Mouse (Mus musculus) lung, embryonic 16.5 days (tissue): ENCODE measurements at regions not wholly inside any gene's neighbourhood (a gene's known extent, or its start where the extent isn't known, plus 50 kb on each side); places are given as distances from the start of the nearest gene placed in this dataset.
A peak's percentile ranks its signal among the peaks of the same experiment; 100 is the strongest.

Source experiments
- ATAC-seq: fragments of 200-750 bp; cut with Nextera tagmentation; 2 replicates; pipeline ENCODE4 v1.8.0; 2017; ENCODE audit warnings: low read depth, mild to moderate bottlenecking, moderate library complexity
- H3K27ac ChIP-seq: fragments of 300-500 bp; sonication (generic); 2 replicates; pipeline ENCODE4 v1.5.1; 2014; ENCODE audit warnings: mild to moderate bottlenecking, control low read depth, low read length
- H3K27me3 ChIP-seq: fragments of 300-500 bp; sonication (generic); 2 replicates; pipeline ENCODE4 v1.6.1; 2014; ENCODE audit warnings: low read depth, low read length, mixed read lengths; ENCODE audit not compliant: control insufficient read depth, insufficient read depth
- H3K36me3 ChIP-seq: fragments of 300-500 bp; sonication (generic); 2 replicates; pipeline ENCODE4 v1.6.1; 2014; ENCODE audit warnings: low read length; ENCODE audit not compliant: control insufficient read depth, insufficient read depth
- H3K4me1 ChIP-seq: fragments of 300-500 bp; sonication (generic); replicated peaks from 2 replicates; pipeline ENCODE4 v1.6.1; 2014; ENCODE audit warnings: low read length, mixed read lengths; ENCODE audit not compliant: control insufficient read depth, insufficient read depth
- H3K4me2 ChIP-seq: fragments of 300-500 bp; sonication (generic); 2 replicates; pipeline ENCODE4 v1.6.1; 2014; ENCODE audit warnings: low read depth, low read length, control low read depth
- H3K4me3 ChIP-seq: fragments of 300-500 bp; sonication (generic); 2 replicates; pipeline ENCODE4 v1.5.1; 2014; ENCODE audit warnings: mild to moderate bottlenecking, low read length, control low read depth
- H3K9ac ChIP-seq: fragments of 300-500 bp; sonication (generic); 2 replicates; pipeline ENCODE4 v1.6.1; 2014; ENCODE audit warnings: low read length, control low read depth
- H3K9me3 ChIP-seq: fragments of 300-500 bp; sonication (generic); 2 replicates; pipeline ENCODE4 v1.6.1; 2016; ENCODE audit warnings: low read length; ENCODE audit not compliant: control insufficient read depth
- WGBS: fragments of 180-500 bp; shearing (Covaris S2); extraction: QIAGEN DNeasy Blood & Tissue Kit; methylation state at CpG from one replicate; pipeline ENCODE4 v1.1.7; 2014; 5-methylcytosine and 5-hydroxymethylcytosine counted together

- Histone ChIP-seq H3K4me3 (no peak overlapping the region), H3K9ac (no peak overlapping the region), H3K9me3 (no peaks in the 10 kb centered on the region), H3K27ac (no peak overlapping the region), H3K36me3 (no peaks in the 10 kb centered on the region), H3K27me3 (no peaks in the 10 kb centered on the region), H3K4me2 (no peak overlapping the region), H3K4me1 (no peaks in the 10 kb centered on the region)
- no peak for ATAC-seq
- WGBS, result 24% methylated on average over 6 of the region's 6 CpGs
Measured at GRCm38 (mm10) chr2:178959603-178960002, 482.6 kb upstream of the Cdh4 start.

DNA sequence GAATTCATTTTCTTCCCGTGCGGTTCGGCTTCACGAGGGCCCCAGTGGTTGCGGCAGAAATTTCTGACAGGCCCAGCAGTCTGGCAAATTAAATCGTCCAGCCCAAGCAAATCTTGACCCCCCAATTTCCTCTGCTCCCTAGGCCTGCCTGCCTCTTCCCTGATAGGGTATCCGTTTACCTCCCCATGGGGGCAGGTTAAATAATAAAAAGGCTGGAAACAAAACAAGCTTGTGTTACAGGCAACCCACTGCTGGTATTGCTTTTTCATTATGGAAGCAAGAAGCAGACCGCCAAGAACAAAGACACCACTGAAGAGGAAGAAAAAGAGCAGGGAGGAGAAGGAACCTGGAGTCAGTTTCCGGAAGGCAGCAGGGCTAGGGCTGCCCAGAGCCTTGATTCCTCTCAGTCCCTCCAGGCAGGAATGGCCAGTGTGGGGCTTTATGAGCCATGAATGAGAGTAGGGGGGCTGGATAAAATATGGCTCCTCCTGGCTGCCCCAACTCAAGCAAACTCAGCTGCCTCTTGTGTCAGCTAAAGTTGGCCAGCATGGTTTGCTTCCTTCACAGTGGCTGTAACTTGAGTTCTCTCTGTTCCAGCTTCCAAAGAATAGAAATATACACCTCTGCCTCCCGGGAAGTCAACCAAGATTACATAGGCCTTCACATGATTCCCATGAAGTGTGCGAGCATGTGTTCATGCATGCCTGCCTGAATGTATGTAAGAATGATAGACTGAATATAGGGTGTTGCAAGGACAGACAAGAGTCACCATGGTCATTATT, 474.5 kb upstream of the Cdh4 start:
- Histone ChIP-seq H3K27ac (no peak overlapping the region), H3K4me2 (no peak overlapping the region), H3K9ac (no peak overlapping the region), H3K9me3 (no peaks in the 10 kb centered on the region), H3K36me3 (no peaks in the 10 kb centered on the region), H3K4me1 (no peaks in the 10 kb centered on the region), H3K4me3 (no peak overlapping the region), H3K27me3 (no peaks in the 10 kb centered on the region)
- 83% methylated on average over 11 of the region's 11 CpGs for WGBS
- ATAC-seq, result no peak

DNA sequence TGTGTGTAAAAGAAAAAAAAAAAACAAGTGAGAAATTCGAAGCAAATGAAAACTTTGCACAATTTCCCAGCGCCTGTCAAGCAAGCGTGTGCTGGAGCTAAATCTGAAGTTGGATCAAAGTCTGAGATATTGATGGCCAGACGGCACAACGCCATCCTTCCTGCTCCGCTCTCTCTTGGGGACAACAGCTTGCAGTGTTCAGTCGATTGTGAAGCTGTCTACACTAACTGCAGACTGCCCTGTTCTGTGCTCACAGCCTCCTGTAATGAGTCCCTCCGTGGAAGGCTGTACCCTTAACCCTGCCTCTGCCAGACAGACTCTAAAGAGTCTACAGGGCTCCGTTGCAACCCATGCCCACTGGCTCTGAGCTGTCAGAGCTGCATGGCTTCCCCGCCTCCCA, 472.5 kb upstream of the Cdh4 start:
- Histone ChIP-seq H3K4me3 (no peak overlapping the region), H3K9me3 (no peaks in the 10 kb centered on the region), H3K4me1 (no peaks in the 10 kb centered on the region), H3K27me3 (no peaks in the 10 kb centered on the region), H3K9ac (no peak overlapping the region), H3K4me2 (no peak overlapping the region), H3K36me3 (no peaks in the 10 kb centered on the region), H3K27ac (no peak overlapping the region)
- ATAC-seq, result no peak
- WGBS, result 68% methylated on average over 10 of the region's 10 CpGs

- H3K4me2 ChIP-seq, result no peak overlapping the region
- ATAC-seq, result no peak
- 79% methylated on average over 4 of the region's 4 CpGs for WGBS
Measured at GRCm38 (mm10) chr2:178975366-178975765, 466.9 kb upstream of the Cdh4 start.

GRCm38 (mm10) chr2:178976046-178976445, 466.2 kb upstream of the Cdh4 start:
- Histone ChIP-seq H3K4me1 (no peaks in the 10 kb centered on the region), H3K9me3 (no peaks in the 10 kb centered on the region), H3K27ac (no peak overlapping the region), H3K4me2 (no peak overlapping the region), H3K27me3 (no peaks in the 10 kb centered on the region), H3K36me3 (no peaks in the 10 kb centered on the region), H3K4me3 (no peak overlapping the region), H3K9ac (no peak overlapping the region)
- no peak for ATAC-seq
- WGBS, result 65% methylated on average over 6 of the region's 6 CpGs

More at GRCm38 (mm10) chr2:178975366-178975765, 466.9 kb upstream of the Cdh4 start:
- Histone ChIP-seq H3K9me3 (no peaks in the 10 kb centered on the region), H3K36me3 (no peaks in the 10 kb centered on the region), H3K27ac (no peak overlapping the region), H3K27me3 (no peaks in the 10 kb centered on the region), H3K9ac (no peak overlapping the region), H3K4me1 (no peaks in the 10 kb centered on the region), H3K4me3 (no peak overlapping the region)

DNA sequence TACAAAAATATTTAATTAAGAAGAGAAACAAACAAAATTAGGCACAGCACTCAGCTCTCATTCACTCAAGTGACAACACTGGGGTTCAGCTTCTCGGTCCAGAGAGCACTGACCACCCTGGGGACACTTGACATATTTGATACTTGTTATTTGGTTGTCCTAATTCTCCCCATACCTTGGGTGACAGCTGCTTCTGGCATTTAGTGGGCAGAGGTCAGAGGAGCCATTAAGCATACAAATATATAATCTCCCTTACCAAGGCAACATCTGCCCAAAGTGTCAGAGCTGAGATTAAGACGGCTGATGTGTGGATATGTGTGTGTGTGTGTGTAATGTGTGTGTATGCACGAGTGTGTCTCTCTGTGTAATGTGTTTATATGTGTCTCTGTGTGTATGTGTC, 465.7 kb upstream of the Cdh4 start:
- no peak overlapping the region for H3K4me3 ChIP-seq
- no peak overlapping the region for H3K4me2 ChIP-seq
- no peak for ATAC-seq
- H3K4me1 ChIP-seq, result no peaks in the 10 kb centered on the region
- no peak overlapping the region for H3K27ac ChIP-seq
- WGBS, result 47% methylated on average over 3 of the region's 3 CpGs
- no peaks in the 10 kb centered on the region for H3K27me3 ChIP-seq
- no peaks in the 10 kb centered on the region for H3K36me3 ChIP-seq
- no peaks in the 10 kb centered on the region for H3K9me3 ChIP-seq
- no peak overlapping the region for H3K9ac ChIP-seq

DNA sequence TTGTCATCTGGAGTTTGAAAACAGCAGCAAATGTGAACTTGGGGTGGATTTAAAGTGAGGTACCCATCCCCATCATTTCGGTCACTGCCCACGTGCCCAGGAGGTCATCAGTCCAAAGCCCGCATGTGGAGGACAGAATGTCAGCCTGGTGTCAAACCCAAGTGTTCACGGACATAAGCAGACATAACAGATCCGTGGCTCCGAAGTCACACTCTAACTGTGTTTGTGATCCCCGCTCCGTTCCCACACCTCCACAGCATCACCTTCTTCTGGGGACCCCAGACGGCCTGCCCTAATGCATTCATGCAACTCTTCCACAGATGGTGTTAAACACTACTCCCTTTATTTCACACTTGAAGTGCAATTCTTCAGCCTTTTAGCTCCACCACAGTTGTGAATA, 462.8 kb upstream of the Cdh4 start:
- WGBS, result 85% methylated on average over 9 of the region's 9 CpGs
- ATAC-seq, result no peak
- no peak overlapping the region for H3K27ac ChIP-seq
- H3K27me3 ChIP-seq, result no peaks in the 10 kb centered on the region
- H3K9ac ChIP-seq, result no peak overlapping the region
- no peak overlapping the region for H3K4me2 ChIP-seq
- H3K9me3 ChIP-seq, result no peaks in the 10 kb centered on the region
- no peak overlapping the region for H3K4me3 ChIP-seq
- H3K4me1 ChIP-seq, result peaks cover 7% of the 10 kb centered on the region; the same call in 1 of the 2 replicates
- H3K36me3 ChIP-seq, result no peaks in the 10 kb centered on the region

- H3K27ac ChIP-seq, result peak overlapping the region; percentile 82
- WGBS, result 23% methylated on average over 7 of the region's 7 CpGs
- ATAC-seq, result peak; percentile 79
Measured at GRCm38 (mm10) chr2:178981736-178982502, 460.3 kb upstream of the Cdh4 start.

GRCm38 (mm10) chr2:178983801-178984200, 458.4 kb upstream of the Cdh4 start:
- 88% methylated on average over 8 of the region's 8 CpGs for WGBS
- H3K9me3 ChIP-seq, result no peaks in the 10 kb centered on the region
- no peaks in the 10 kb centered on the region for H3K36me3 ChIP-seq
- H3K9ac ChIP-seq, result no peak overlapping the region
- H3K27me3 ChIP-seq, result no peaks in the 10 kb centered on the region
- H3K4me1 ChIP-seq, result peaks cover 12% of the 10 kb centered on the region
- H3K4me3 ChIP-seq, result no peak overlapping the region
- ATAC-seq, result no peak
- no peak overlapping the region for H3K4me2 ChIP-seq
- H3K27ac ChIP-seq, result no peak overlapping the region

More at GRCm38 (mm10) chr2:178981736-178982502, 460.3 kb upstream of the Cdh4 start:
- H3K27me3 ChIP-seq, result no peaks in the 10 kb centered on the region
- H3K9me3 ChIP-seq, result no peaks in the 10 kb centered on the region
- no peak overlapping the region for H3K9ac ChIP-seq
- no peaks in the 10 kb centered on the region for H3K36me3 ChIP-seq
- peaks cover 12% of the 10 kb centered on the region for H3K4me1 ChIP-seq
- no peak overlapping the region for H3K4me3 ChIP-seq
- no peak overlapping the region for H3K4me2 ChIP-seq
